Mouse (Mus musculus) small intestine, adult 2 months (tissue): Measurements from ENCODE around the gene Rxra. TPM values are rescaled to one million over a fixed set of nuclear protein-coding genes. Genes with fewer than 3 reads are reported as not detected.
A peak's percentile ranks its signal among the peaks of the same experiment; 100 is the strongest.

ENCODE experiments used
- H3K27ac ChIP-seq: fragments of 200-500 bp; 2 replicates; pipeline ENCODE4 v1.5.1; 2012; ENCODE audit warnings: low read depth, low read length, control low read depth, inconsistent platforms; ENCODE audit not compliant: insufficient read depth
- H3K27me3 ChIP-seq: fragments of 200-500 bp; 2 replicates; pipeline ENCODE4 v1.6.1; 2012; ENCODE audit warnings: mild to moderate bottlenecking, moderate library complexity, low read length, inconsistent platforms; ENCODE audit not compliant: control insufficient read depth, insufficient read depth
- H3K36me3 ChIP-seq: fragments of 200-500 bp; 2 replicates; pipeline ENCODE4 v1.6.1; 2012; ENCODE audit warnings: mild to moderate bottlenecking, low read length, control low read depth, inconsistent platforms; ENCODE audit not compliant: control insufficient read depth, insufficient read depth
- H3K4me1 ChIP-seq: fragments of 200-500 bp; 2 replicates; pipeline ENCODE4 v1.6.1; 2012; ENCODE audit warnings: low read length, inconsistent platforms, mixed read lengths; ENCODE audit not compliant: control insufficient read depth, insufficient read depth, insufficient read length
- H3K4me3 ChIP-seq: fragments of 200-500 bp; 2 replicates; pipeline ENCODE4 v1.5.1; 2012; ENCODE audit warnings: low read depth, mild to moderate bottlenecking, control low read depth, inconsistent platforms, low read length, moderate library complexity
- CTCF ChIP-seq: fragments of 200-500 bp; IDR thresholded peaks from 2 replicates; pipeline ENCODE4 v1.5.1; 2012; ENCODE audit warnings: low read depth, mild to moderate bottlenecking, control low read depth, inconsistent platforms, low read length, moderate library complexity, mixed read lengths; ENCODE audit not compliant: insufficient replicate concordance, insufficient read length; ENCODE audit errors: extremely low read depth
- POLR2A ChIP-seq: fragments of 200-500 bp; IDR thresholded peaks from 2 replicates; pipeline ENCODE4 v1.6.1; 2012; ENCODE audit warnings: low read depth, mild to moderate bottlenecking, control low read depth, inconsistent platforms, low read length, moderate library complexity
- WGBS: fragments of 180-500 bp; shearing (Covaris S2); methylation state at CpG from one replicate; pipeline ENCODE4 v1.1.7; 2018; 5-methylcytosine and 5-hydroxymethylcytosine counted together
- polyA plus RNA-seq: library from polyadenylated mRNA; depleted of rRNA; stranded (reverse); fragments of >200 nt; gene quantifications from 2 replicates; pipeline ENCODE4 v1.2.3, GENCODE M21; 2012

The Rxra gene
- polyA plus RNA-seq, 1 experiment, result 110 TPM

GRCm38 (mm10) chr2:27785973-27786417 lies 109.8 kb downstream of the Rxra start:
- no peaks in the 10 kb centered on the region for H3K36me3 ChIP-seq
- TF ChIP-seq CTCF (no peak), POLR2A (no peak)
- no peak overlapping the region for H3K4me3 ChIP-seq
- 72% methylated on average over 6 of the region's 6 CpGs for WGBS
- H3K4me1 ChIP-seq, result peaks cover 1% of the 10 kb centered on the region; the same call in 1 of the 2 replicates
- no peak overlapping the region for H3K27ac ChIP-seq
- H3K27me3 ChIP-seq, result no peaks in the 10 kb centered on the region

DNA sequence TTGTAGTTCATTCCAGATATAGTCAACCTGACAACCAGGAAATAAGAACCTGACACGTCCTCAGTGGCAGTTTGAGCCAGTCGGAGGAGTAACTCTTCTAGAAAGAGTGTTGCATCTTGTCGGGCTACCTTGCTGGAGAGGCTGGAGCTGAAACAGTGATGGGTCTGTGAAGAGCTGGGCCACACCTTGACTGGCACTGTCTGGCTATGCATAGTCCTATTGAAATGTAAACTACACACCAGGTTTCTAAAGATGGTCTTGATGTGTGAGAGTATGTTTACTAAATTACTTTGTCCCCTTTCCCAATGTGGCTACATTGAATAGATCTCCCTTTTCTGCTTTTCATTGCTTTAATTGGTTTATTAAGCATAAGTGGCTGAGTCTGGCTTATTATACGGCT lies 115.3 kb downstream of the Rxra start:
- Histone ChIP-seq H3K4me1 (peaks cover 2% of the 10 kb centered on the region; the same call in 1 of the 2 replicates), H3K4me3 (no peak overlapping the region), H3K36me3 (no peaks in the 10 kb centered on the region), H3K27me3 (no peaks in the 10 kb centered on the region), H3K27ac (no peak overlapping the region)
- WGBS, result 71% methylated on average over 4 of the region's 4 CpGs
- no peak for TF ChIP-seq CTCF
- TF ChIP-seq POLR2A, result no peak

DNA sequence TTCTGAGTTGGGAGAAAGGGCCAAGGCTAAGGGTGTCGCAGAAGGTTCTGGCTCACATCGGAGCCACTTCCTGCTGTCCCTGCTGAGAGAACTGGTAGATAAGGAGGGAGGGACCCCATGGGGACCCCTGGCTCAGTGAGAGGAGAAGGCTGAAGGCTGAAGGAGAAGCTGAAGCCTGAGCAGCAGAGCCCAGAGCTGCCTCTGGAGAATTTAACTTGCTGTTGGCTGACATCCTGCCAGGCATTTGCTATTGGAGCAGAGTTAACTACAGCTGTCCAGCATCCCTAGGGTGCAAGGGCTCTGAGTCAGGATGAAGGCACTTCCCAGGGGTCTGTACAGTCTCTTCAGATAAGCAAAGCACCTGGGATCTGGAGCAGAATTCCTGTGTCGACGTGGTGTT lies 122.8 kb downstream of the Rxra start:
- TF ChIP-seq POLR2A (no peak), CTCF (no peak)
- WGBS, result 53% methylated on average over 4 of the region's 4 CpGs
- Histone ChIP-seq H3K4me1 (peaks cover 2% of the 10 kb centered on the region; the same call in 1 of the 2 replicates), H3K4me3 (no peak overlapping the region), H3K27ac (0 out of 2 replicates have a peak overlapping the region, but pooled peaks have one; percentile 37), H3K27me3 (no peaks in the 10 kb centered on the region), H3K36me3 (no peaks in the 10 kb centered on the region)

DNA sequence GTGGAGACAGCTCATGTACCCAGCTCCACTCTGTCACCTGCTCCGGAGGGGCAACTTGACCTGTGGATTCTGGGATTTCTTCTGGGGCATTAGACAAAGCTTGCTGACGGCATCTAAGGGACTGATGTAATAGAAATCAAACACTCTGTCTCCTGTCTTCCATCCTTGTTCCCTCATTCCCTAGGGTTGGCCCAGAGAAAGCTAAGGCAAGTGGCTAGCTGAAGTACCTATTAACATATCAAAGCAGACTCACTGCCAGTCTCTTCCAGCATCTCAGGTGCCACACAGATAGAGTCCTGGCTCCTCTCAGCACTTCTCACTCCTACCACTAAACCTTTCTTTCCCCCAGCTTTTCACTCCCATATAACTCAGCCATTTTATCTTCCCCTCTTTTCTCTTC lies 124.8 kb downstream of the Rxra start:
- WGBS, result 84% methylated on average over 2 of the region's 2 CpGs
- H3K27ac ChIP-seq, result no peak overlapping the region
- TF ChIP-seq CTCF (no peak), POLR2A (no peak)
- H3K36me3 ChIP-seq, result no peaks in the 10 kb centered on the region
- peaks cover 2% of the 10 kb centered on the region; the same call in 1 of the 2 replicates for H3K4me1 ChIP-seq
- no peaks in the 10 kb centered on the region for H3K27me3 ChIP-seq
- H3K4me3 ChIP-seq, result no peak overlapping the region

- Histone ChIP-seq H3K4me1 (peaks cover 2% of the 10 kb centered on the region; the same call in 1 of the 2 replicates), H3K27ac (peak overlapping the region; percentile 13; the same call in 1 of the 2 replicates), H3K27me3 (no peaks in the 10 kb centered on the region), H3K36me3 (no peaks in the 10 kb centered on the region), H3K4me3 (no peak overlapping the region)
- WGBS, result 27% methylated on average over 9 of the region's 9 CpGs
- TF ChIP-seq CTCF (no peak), POLR2A (no peak)
These were observed 126.3 kb downstream of the Rxra start for GRCm38 (mm10) chr2:27802493-27802892.

DNA sequence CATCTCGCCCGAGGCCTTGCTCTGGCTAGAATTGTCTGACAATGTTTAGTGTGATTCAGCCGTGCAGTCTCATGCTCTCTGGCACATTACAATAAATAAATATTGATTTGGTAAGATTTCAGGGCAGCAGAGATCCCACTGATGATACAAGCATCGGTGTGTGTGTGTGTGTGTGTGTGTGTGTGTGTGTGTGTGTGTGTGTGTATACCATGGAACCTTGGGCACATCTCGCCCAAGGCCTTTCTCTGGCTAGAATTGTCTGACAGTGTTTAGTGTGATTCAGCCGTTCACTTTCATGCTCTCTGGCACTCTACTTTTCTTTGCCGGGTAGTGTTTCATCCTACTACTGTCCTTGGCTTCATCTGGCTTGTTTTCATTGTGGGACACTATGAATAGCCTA lies 130.5 kb downstream of the Rxra start:
- Histone ChIP-seq H3K4me1 (peaks cover 2% of the 10 kb centered on the region; the same call in 1 of the 2 replicates), H3K4me3 (no peak overlapping the region), H3K27ac (no peak overlapping the region), H3K27me3 (no peaks in the 10 kb centered on the region), H3K36me3 (no peaks in the 10 kb centered on the region)
- TF ChIP-seq POLR2A (no peak), CTCF (no peak)
- WGBS, result 64% methylated on average over 7 of the region's 7 CpGs

- Histone ChIP-seq H3K4me1 (no peaks in the 10 kb centered on the region; the same call in 1 of the 2 replicates), H3K27me3 (no peaks in the 10 kb centered on the region), H3K27ac (no peak overlapping the region), H3K4me3 (no peak overlapping the region), H3K36me3 (no peaks in the 10 kb centered on the region)
- WGBS, result 92% methylated on average over 3 of the region's 3 CpGs
- TF ChIP-seq CTCF (no peak), POLR2A (no peak)
These were observed 131.4 kb downstream of the Rxra start for GRCm38 (mm10) chr2:27807684-27808083.
